Mouse (Mus musculus) right cerebral cortex, adult 2 months (tissue): ENCODE measurements at regions not wholly inside any gene's neighbourhood (a gene's known extent, or its start where the extent isn't known, plus 50 kb on each side); places are given as distances from the start of the nearest gene placed in this dataset.

Source experiments
- DNase-seq, 2 experiments: peaks; one replicate each; pipeline ENCODE4 v3.0.0; 2021 to 2022; ENCODE audit warnings: low spot score in 2 of 2

DNA sequence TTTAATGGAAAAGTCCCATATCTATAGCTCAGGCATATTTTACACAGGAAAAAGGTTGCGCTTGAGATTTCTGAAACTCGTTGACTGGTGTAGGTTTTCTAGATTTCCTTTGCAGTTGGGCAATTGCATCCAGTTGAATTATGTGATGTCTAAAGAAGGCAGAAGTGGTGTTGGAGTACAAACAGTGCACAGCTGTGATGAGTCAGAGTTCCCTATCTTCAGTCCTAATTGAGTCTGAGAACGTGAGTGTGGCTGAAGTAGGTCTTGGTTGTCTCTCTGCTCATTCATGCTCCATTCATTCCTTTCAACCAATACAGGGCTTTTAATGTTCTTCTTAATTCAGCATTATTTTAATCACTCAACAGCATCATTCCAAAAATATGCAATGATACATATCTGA is 142.9 kb upstream of the Dpyd start:
- no peak for DNase-seq

DNA sequence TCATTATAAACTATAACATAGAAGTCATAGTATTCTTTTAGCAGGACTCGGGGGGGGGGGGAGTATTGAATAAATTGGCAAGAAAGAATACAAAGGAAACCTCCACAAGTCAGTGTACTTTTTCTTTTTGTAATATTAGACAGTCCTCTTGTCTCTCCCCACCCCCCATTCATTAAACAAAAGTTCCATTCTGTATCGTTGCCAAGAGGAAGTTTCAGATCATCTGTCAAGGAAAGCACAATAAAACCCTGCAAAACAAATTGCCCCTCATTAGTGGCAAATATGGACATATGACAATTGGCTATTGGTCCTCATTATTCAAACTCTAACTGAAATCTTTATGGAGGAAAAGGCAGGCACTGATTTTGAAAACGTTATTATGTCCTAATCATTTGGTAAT is 140.2 kb upstream of the Dpyd start:
- DNase-seq: no peak

DNA sequence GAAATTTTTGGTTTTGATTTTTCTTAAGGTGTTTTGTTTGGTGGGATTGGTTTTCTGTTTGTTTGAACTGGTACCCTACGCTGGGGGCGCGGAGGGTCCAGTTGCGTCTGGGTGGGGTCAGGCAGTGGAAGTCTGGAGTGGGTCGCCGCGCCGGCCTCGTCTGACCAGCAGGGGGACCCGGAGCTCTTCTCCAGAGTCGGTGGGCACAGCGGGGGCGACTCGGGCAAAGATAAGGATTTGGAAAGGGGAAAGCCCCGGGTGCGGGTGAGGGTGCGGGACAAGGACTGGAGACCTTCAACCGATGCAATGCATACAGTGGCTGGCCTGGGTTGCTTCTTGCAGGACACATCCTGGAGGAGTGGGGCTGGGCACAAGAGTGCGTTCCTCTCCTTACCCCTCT is 136.2 kb upstream of the Dpyd start:
- peak in 1 of 2 experiments; percentile 35 for DNase-seq

DNA sequence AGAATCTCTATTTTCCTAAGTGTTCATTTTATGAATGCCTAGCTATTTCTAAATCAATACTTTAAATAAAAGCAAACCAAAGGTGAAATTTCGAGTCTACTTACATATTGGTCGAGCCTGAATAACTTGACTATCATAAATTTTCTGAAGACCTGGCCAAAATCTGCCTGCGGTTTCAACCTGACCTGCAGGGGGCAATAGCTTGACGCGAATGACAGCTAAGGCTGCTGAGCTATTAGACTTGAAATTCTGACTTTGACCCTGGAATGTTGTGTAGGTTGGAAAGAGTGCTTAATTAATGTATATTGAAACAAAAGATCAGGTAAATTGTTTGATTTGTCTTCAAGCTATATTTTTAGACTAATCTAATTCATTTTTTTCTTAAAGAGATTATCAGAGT is 133.4 kb upstream of the Dpyd start:
- peak; percentile 84 to 88 for DNase-seq

DNA sequence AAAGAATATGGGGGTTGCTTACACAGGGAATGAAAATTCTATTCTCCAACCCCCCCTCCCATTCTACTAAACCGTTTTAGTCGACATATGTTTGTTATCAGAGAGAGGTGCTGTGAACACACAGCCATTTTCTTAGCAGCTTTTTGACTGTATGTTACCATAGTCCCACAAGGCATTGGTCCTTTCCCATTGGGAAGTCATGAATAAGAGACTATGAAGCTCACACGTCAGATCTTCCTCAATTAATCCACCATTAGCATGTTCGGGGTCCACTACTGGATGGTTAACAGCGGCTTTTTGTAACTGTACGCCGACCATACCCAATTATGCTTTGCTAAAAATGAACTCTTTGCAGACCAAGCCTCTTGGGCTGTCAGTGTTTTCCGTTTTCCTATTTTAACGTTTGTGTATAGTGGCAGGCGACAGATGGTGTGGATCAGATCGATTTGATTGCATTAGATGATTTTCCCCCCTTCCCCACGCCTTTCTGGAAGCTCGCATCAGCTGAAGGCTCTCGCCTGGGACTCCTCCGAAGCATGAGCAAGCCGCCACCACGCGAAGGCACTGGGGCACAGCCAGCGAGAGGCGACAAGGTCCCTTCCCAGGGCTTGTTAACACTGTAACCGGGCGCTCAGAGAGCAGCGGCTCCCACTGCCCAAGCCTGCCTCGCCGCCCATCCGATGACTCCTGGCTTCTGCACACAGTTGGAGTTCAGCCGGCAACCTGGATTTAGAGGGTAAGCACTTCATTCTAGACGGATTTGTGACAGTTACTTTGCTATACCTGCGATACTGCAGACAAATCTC is 131.9 kb upstream of the Dpyd start:
- DNase-seq: peak; percentile 72 to 73

DNA sequence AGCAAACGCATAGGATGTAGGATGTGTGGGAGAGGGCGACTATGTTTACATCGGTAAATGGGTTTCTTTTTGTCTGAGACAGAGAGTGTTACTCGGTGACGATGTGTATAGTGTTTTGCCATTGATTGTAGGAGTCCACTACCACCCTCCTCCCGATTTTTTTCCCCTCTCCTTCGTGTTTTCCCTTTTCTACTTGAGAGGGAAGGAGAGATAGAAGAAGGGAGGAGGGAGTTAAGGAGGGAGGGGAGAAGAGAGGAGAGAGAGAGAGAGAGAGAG is 131.4 kb upstream of the Dpyd start:
- no peak for DNase-seq

DNA sequence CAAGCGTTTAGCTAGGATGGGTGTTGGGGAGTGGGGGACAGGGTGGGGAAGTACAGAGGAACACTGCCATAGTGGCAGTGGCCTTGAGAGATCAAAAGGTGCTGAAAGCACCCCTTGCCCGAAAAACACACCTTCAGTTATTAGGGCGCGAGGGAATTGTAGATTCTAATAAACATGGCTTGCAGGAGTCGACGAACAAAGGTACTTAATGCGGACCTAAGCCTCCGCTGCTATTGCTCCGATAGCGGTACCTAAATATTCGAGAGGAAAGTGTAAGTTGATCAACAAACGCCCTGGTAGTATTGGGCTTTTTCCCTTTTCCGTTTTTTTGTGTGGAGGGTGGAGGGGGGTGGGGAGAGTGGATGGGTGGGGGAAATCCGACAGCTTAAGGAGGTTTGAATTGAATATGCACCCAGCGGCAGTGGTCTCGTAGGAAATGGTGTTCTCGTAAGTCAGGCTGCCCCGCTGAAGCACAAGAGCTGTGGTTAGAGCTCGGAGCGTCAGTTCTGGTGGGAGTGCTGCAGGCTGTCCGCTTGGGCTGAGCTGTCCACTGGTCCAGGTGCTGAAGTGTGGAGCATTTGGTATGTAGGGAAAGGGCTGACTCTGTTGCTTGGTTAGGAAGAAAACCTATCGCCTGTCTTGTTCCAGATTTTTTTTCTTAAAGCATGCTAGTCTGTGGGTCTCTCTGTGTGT is 130.8 kb upstream of the Dpyd start:
- DNase-seq: peak in 1 of 2 experiments; percentile 80

DNA sequence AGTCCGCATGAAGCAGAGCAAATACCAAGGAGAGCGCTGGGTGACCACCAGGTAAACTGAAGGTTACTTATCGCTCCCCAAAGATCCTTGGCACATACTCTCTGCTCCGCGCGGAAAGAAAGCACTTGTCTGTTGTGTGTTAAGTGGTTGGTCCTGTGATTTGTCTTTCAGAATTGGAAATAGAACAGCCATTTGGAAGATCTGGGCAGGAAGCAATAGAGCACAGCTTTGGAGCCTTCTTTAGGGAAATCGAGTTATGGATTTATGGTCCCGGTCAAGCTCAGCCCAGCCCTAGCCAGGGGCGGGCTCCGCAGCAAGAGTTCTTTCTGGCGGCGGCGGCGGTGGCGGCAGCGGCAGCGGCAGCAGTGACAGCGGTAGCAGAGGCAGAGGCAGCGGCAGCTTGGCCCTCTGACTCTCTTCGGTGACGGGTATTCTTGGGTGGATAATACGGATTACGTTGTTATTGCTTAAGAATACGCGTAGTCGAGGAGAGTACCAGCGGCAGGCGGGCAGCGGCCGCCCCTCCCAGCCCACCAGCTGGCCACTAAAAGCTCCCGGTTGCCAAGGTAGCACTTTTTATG is 128.4 kb upstream of the Dpyd start:
- peak in 1 of 2 experiments; percentile 58 for DNase-seq

DNA sequence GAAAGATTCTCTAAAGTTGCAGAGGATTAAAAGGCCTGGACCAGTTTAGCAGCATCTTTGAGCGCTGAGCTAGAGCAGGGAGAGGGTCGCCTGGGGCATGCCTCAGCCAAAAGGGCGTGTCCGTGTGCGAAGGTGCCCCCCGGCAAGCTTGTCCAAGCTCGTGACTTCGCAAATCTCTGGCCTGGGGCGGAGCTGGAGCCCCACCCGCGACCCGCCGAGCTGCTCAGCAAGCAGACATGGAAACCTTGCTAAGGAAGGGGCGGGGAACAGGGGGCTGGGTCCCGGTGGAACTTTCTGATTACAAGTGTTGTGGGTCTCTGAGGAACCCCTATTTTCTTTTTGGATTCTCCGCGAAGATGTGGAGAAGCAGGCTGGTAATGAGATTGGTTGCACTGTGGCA is 127.6 kb upstream of the Dpyd start:
- DNase-seq: peak in 1 of 2 experiments; percentile 48

DNA sequence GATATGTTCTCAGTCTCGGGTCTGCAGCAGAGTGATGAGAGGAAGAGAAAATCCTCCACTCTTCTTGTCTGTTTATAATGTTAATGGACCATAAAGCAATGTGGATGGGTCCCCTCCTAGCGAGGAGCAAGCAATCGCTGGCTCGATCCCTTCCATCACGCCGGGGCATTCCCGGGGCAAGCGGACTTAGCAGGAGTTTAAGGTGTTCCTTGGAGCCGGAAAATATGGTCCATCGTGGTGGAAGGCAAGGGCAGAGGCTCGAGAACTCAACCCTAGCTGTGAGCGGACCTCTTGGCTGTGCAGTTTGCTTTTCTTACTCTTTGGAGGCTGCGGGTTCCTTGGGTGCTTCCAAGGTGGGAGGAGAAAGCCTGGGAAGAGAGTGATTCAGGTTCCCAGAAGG is 127.1 kb upstream of the Dpyd start:
- DNase-seq: peak in 1 of 2 experiments; percentile 42

DNA sequence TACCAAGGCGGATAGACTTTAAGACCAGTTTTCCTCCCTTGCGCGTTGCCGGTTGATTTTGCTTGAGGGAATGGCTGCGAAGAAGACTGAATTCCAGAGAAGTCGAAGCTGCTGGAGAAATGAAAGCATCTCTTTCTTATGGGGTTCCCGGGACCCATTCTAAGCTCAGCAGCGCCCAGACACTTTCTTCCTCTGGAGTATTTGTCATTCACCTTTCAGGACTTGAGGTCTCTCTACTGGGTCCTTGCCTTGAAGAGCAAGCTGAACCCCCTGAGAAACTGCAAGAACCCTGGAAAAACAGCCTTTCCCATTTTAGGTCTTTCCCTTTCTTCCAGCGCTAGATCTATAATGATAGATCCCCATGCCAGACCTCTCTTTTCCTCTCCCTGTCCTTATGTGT is 126.7 kb upstream of the Dpyd start:
- DNase-seq: no peak

DNA sequence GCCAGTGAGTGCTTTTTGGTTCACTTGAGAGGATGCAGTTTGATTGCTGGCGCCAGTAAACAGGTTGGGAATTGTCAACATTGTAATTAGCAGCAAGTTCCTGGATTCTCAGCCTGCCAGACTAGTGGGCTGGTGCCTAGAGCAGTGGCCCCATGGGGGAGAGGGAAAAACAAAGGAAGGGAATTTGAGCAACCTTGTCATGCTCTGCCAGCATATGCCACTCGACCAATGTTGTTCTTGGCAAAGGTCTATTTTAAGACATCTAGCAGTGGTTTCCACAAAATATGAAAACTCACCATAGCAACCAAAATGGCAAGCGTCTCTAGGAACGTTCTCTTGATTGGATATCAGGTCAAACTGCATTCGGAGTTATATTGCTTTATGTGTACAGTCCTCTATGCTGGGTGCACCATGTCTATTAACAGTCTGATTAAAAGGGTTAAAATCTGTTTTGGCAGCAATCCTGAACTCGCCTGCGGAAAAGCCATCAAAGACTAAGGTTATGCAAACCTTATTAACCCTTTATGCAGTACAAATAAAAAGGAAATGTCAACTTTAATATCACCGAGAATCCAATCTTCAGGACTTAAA is 118.1 kb upstream of the Dpyd start:
- DNase-seq: no peak

DNA sequence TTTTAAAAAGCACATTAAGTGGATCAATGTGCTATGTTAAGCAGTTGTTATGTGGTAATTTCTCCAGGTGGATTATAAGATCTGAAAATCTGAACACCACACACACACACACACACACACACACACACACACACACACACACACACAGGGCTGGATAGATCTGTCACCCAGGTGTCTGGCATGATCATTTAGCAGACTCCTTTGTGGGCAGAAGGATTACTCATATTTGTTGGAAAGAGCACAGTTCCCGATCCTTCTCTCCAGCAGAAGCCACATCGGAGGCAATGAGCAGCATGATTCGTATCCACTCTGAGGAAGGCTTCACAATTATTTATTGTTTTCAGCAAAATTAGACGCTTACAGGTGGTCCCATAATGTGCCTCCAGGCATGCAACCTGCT is 116.6 kb upstream of the Dpyd start:
- DNase-seq: peak in 1 of 2 experiments; percentile 49

DNA sequence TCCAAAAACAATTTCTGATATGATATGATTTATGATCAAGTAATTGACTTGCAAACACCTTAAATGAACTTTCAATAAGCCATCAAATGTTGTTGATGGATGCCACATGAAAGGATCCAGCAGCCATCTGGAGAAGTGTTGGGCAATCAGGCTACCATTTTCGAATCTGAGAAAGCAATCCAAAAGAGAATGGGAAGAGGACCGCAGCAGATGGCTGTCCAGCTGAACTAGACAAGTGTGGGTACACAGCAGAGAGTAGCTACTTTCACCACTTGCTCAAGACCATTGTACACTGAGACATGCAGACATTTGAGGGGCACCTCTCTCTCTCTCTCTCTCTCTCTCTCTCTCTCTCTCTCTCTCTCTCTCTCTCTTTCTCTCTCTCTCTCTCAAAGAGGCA is 102.3 kb upstream of the Dpyd start:
- no peak for DNase-seq

DNA sequence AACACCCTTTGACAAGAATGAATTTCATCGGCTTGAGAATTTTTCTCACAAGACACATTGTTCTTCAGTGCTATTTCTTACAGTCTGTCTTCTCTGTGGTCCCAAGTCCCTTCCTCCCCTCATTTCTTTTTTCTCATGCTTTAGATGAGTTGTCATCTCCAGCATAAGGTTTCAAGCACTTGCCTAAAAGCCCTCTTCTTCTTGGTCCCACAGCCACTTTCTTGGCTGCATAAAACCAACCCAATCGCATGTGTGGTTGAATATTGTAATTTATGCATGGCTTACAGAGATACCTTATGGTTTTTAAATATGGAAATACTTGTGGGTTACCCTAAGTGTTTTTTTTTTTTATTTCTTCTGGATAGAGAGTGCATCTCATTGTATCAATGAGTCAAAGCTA is 96.3 kb upstream of the Dpyd start:
- DNase-seq: no peak

DNA sequence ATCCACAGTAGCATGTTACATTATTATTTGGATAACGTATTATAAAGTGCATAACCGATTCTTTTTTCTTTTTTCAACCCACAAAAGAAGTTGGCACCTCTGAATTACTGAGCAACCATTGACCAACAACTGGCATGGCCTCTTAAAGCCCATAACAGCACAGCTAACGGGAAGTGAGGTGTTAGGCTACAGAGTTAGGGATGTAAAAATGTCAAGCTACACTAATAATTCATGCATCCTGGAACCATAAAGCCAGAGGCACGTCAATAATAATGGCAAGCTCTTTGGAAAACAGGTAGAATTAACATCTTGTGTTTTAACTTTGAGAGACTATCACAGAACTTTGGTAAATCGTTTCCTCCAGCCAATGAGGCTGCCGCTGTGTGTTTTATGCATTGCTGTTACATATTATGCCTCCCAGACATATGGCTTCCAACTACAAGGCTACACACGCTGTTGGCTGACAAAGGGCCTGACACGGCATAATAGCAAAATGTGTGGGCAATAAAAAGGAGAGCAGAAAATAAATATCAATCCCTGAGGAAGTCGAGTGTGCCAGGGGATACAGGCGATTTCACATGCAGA is 89.6 kb upstream of the Dpyd start:
- no peak for DNase-seq

DNA sequence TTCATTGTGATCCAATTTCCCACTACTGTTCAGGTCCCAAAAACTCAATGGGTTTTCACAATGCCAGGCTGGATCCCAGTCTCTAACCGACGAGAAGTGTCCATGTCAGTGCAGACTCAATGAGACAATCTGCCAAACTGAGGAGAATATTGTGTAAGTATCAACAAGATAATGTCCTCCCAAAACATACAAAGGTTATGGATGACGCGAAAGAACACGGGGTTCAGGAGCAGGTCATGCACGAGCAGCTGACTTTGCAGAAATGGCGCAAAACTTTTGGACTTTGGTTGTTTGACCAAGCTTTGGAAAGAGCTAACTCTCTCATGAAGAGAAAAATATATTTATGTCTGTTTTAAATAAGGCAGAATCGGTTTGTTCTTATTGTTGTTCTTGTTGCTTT is 83.9 kb upstream of the Dpyd start:
- DNase-seq: no peak

DNA sequence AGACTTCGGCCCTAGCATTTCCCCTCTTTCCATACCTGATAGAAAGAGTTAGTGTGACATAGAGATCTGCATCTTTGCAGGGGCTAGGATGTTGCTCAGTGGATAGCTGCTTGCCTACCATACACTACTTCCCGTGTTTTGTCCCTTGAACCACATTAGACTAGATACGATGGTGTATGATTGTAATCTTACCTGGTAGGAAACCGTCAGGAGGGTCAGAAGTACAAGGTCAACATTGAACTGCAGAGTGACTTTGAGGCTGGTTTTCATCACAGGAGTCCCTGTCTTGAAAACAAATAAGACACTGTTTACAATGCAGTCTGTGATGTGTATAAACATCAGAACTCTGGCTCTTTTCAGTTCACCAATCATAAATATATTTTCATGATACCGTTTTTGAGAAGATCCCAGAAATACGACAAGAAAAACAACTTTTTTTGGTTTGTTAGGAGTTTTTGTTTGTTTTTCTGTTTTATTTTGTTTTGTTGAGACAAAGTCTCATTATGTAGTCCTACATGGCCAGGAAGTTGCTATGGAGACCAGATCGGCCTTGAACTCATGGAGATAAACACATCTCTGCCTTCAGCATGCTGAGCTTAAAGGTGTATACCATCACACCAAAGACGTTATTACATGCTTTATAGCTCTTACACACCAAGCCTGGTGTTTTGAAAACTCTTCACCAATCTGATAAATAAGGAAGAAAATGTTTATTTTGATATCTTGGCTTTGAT is 81.2 kb upstream of the Dpyd start:
- no peak for DNase-seq

DNA sequence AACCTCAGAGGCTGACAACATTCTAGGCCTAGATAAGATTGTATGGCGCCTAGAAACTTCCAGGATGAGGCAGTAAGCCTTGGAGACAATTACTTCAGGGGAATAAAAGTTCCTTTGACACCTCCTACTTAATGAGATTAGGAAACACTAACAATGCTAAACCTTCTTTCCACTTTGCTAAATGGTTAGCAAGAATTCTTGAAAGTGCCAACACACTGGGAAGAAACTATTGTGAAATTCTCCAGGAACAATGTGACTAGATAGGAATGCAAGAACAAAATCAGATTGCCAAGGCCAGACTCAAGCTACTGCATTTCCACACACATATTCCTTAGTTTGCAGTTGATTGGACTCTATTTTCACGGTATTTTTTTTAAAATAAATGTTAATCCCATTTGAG is 76.0 kb upstream of the Dpyd start:
- no peak for DNase-seq

DNA sequence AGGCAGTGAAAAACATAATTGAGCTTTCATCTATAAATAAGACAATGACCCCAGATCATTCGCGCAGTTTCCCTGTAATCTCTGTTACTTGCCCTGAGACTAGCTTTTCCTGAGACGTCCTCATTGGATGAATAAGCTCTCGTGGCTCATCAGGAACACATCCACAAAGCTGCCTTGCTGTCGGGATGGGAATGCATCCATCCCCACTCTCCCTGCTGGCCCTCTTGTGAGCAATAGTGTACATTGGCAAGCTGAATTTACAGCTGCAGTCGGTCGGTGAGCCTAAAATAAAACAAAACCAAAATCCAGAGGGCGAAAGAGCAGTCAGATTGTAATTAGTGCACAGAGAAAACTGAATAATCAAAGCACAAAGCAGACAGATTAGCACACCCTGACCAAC is 74.5 kb upstream of the Dpyd start:
- no peak for DNase-seq

DNA sequence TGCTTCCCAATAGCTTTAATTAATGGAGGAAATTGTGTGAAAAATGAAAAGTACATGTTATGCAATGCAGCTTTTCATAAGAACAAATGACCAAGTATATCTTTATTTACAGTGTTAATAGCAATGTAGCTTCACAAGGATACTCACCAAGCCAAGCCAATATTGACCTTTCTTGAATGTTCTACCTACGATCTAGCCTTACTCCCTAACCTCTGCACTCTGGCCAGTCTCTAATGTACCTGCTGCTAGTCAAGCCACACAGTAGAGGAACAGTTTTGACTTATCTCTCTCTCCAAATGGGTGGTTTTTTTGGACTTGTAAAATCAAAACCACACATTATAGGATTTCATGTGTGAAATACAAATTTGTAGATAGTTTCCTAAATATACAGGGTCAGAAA is 70.8 kb upstream of the Dpyd start:
- no peak for DNase-seq

DNA sequence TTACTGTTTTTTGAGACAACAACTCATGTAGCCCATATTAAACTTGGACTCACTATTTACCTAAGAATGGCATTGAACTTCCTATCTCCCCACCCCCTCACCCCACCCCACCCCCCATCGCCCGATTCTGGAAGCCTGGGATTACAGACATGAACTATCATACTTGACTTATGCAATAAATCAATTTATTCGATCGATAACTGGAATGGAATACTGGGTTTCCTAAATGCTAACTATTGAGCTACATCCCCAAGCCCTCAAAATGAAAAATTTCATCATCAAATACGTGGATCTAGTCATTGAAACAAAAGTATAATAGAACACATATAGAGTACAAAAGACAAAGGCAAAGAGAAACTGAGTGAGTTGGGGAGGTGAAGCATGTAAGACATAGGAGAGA is 70.1 kb upstream of the Dpyd start:
- DNase-seq: no peak
